Comparison of ENCODE assay signal across 21 mouse cellular contexts in genomic region chr8:125665876-125666186, GRCm38 (mm10). TPM values are rescaled to one million over a fixed set of nuclear protein-coding genes. Genes with fewer than 3 reads are reported as not detected.
DNase-seq lines count a peak whose midpoint lies in the region; ATAC-seq and TF ChIP-seq lines count a peak whose summit lies in the region.
"Had no signal": no experiment of that assay in that cellular context is flagged by ENCODE, and none has a peak within 500 bp of the region (broad histone marks: within the 10 kb centered on the region; RNA-seq: fewer than 3 reads in every experiment).

No protein-coding gene starts in this region.

- no peak for ATAC-seq in heart, postnatal 0 days (ENCODE audit: insufficient read depth, low read depth)
- ATAC-seq: activated CD4-positive, CD25-positive, alpha-beta regulatory T cell, adult 4 months; forebrain, embryonic 16.5 days; liver, postnatal 0 days had no signal

- peaks cover 48% of the 10 kb centered on the region for H3K4me1 ChIP-seq in heart, embryonic 10.5 days
- peaks cover 25% of the 10 kb centered on the region for H3K4me1 ChIP-seq in heart, postnatal 0 days (ENCODE audit: control insufficient read depth, insufficient read depth)
- H3K4me1 ChIP-seq in ES-Bruce4 (ENCODE audit: control insufficient read depth, insufficient read depth, low read length) = peaks cover 5% of the 10 kb centered on the region

- no peak overlapping the region for H3K4me2 ChIP-seq in heart, postnatal 0 days (ENCODE audit: low read depth, low read length)
- H3K4me2 ChIP-seq: embryonic facial prominence, embryonic 13.5 days; neural tube, embryonic 12.5 days had no signal

- no peaks in the 10 kb centered on the region for H3K27me3 ChIP-seq in heart, embryonic 10.5 days (ENCODE audit: insufficient read depth, poor library complexity, severe bottlenecking)
- no peaks in the 10 kb centered on the region for H3K27me3 ChIP-seq in heart, postnatal 0 days (ENCODE audit: control insufficient read depth, insufficient read depth, low read length)
- no peaks in the 10 kb centered on the region for H3K27me3 ChIP-seq in ES-Bruce4 (ENCODE audit: control insufficient read depth, insufficient read depth, low read length, poor library complexity, severe bottlenecking)
- H3K27me3 ChIP-seq: CH12.LX; embryonic facial prominence, embryonic 13.5 days; neural tube, embryonic 12.5 days had no signal

- TF ChIP-seq EP300 in heart, postnatal 0 days (IDR thresholded peaks at IDR 0.05; ENCODE audit: low read depth) = no peak
- TF ChIP-seq EP300 in ES-Bruce4 (IDR thresholded peaks at IDR 0.05; ENCODE audit: insufficient read depth, low read depth, low read length) = peak; percentile 63; the same call in 1 of the 2 replicates

- no peak overlapping the region for H3K4me3 ChIP-seq in heart, embryonic 10.5 days
- no peak overlapping the region for H3K4me3 ChIP-seq in heart, postnatal 0 days (ENCODE audit: low read depth, low read length)
- no peak overlapping the region for H3K4me3 ChIP-seq in ES-Bruce4 (ENCODE audit: low read depth, low read length)
- H3K4me3 ChIP-seq: embryonic facial prominence, embryonic 13.5 days; neural tube, embryonic 12.5 days had no signal

- no peak for DNase-seq in heart, embryonic 10.5 days (ENCODE audit: low spot score)
- DNase-seq in heart, postnatal 36 days = no peak
- peak; percentile 34 for DNase-seq in heart, postnatal 0 days (ENCODE audit: low spot score)
- DNase-seq in heart, adult 9 months (ENCODE audit: low spot score in 2 of 2) = no peak
- DNase-seq in WW6 (ENCODE audit: low read depth, low spot score) (peak; percentile 20), adipocyte (ENCODE audit: low spot score) (no peak)
- DNase-seq in thymus, postnatal 10 days (ENCODE audit: low spot score in 2 of 2) = no peak
- DNase-seq: adrenal gland, postnatal 14 days; cerebellum, adult 9-11 months; kidney, adult 11 months; liver, postnatal 0 days; lung, postnatal 4 days; right cerebral cortex, postnatal 4 days; thymus, postnatal 14 days had no signal

- TF ChIP-seq CTCF in heart, postnatal 0 days (IDR thresholded peaks at IDR 0.05; ENCODE audit: low read depth) = no peak
- no peak for TF ChIP-seq CTCF in ES-Bruce4 (IDR thresholded peaks at IDR 0.05; ENCODE audit: low read depth, low read length)

- TF ChIP-seq POLR2A in ES-Bruce4 (IDR thresholded peaks at IDR 0.05; ENCODE audit: insufficient read depth, low read length) = no peak

- peak overlapping the region; percentile 88 for H3K27ac ChIP-seq in heart, embryonic 10.5 days
- H3K27ac ChIP-seq in heart, postnatal 0 days (ENCODE audit: low read depth) = peak overlapping the region; percentile 88
- peak overlapping the region; percentile 70 for H3K27ac ChIP-seq in ES-Bruce4 (ENCODE audit: insufficient read depth, low read length)
- H3K27ac ChIP-seq: embryonic facial prominence, embryonic 13.5 days; neural tube, embryonic 12.5 days; stomach, postnatal 0 days had no signal

- H3K36me3 ChIP-seq in heart, embryonic 10.5 days = peaks cover 2% of the 10 kb centered on the region
- H3K36me3 ChIP-seq in heart, postnatal 0 days (replicated peaks; ENCODE audit: control insufficient read depth, insufficient read depth, low read length) = no peaks in the 10 kb centered on the region; the same call in 1 of the 2 replicates
- H3K36me3 ChIP-seq in ES-Bruce4 (ENCODE audit: control insufficient read depth, insufficient read depth, low read length, poor library complexity, severe bottlenecking) = no peaks in the 10 kb centered on the region

- peaks cover 1% of the 10 kb centered on the region for H3K9me3 ChIP-seq in heart, embryonic 10.5 days
- peaks cover 1% of the 10 kb centered on the region; the same call in 1 of the 2 replicates for H3K9me3 ChIP-seq in heart, postnatal 0 days (replicated peaks; ENCODE audit: control insufficient read depth, low read length)
- H3K9me3 ChIP-seq in ES-Bruce4 (replicated peaks; ENCODE audit: control insufficient read depth, insufficient read depth, low read length, poor library complexity, severe bottlenecking) = no peaks in the 10 kb centered on the region

- WGBS in heart, embryonic 10.5 days = 14% methylated on average over 2 of the region's 2 CpGs
- 15% methylated on average over 2 of the region's 2 CpGs for WGBS in heart, postnatal 0 days

- H3K9ac ChIP-seq in heart, postnatal 0 days (replicated peaks; ENCODE audit: low read depth, low read length) = no peak overlapping the region
- no peak overlapping the region for H3K9ac ChIP-seq in ES-Bruce4 (ENCODE audit: low read depth, poor library complexity, severe bottlenecking)
- H3K9ac ChIP-seq: embryonic facial prominence, embryonic 13.5 days; liver, postnatal 0 days; neural tube, embryonic 12.5 days had no signal

- intact Hi-C loops in heart, postnatal 36 days (cut with DNase I) = loop anchor here (10.0 kb wide), 1 partner anchor 91 kb away; no protein-coding TSS in a partner anchor

RNA-seq across cellular contexts. Expression of gene Map10, which starts 3.8 kb away (rescaled TPM):
- 6.3 and 7.5 TPM in 2 replicates for polyA plus RNA-seq in heart, embryonic 10.5 days (2016; fragmentation: Nextera tagmentation; extraction: Ambion mirVana)
- total RNA-seq in heart, postnatal 36 days (2021) = 1 to 10 TPM; 6.3 to 7.4 TPM
- total RNA-seq in heart, postnatal 0 days (2014; rRNA removed; ENCODE audit: low replicate concordance) = 5.5 and 12.6 TPM in 2 replicates
- polyA plus RNA-seq in heart, postnatal 0 days (2015; fragmentation: Nextera tagmentation; extraction: Ambion mirVana) = 4.1 and 4.5 TPM in 2 replicates
- polyA plus RNA-seq in ES-Bruce4 (2011; ENCODE audit: insufficient read depth, insufficient read length, low read depth, missing spikeins) = 3.3 and 5.0 TPM in 2 replicates

Comparison
In these comparisons a context has a peak if more than half of its experiments do, and no peak if none do; other contexts are left out.
1. DNase-seq: peak in heart, postnatal 0 days (single experiment) and WW6 (single experiment); none in heart, embryonic 10.5 days (single experiment), heart, postnatal 36 days (0 of 2), heart, adult 9 months (0 of 2), adipocyte (single experiment) and thymus, postnatal 10 days (0 of 2).
2. Peak in every context shown above with its lines, with median percentiles within 50 percentile points of each other: H3K27ac ChIP-seq.